Mouse (Mus musculus): Measurements from ENCODE around the gene Myl3.
A peak's percentile ranks its signal among the peaks of the same experiment; 100 is the strongest.

Myl3 gene

GRCm38 (mm10) chr9:110729841-110730240 is 11.8 kb upstream of the Myl3 start:
- peak in 1 of 2 experiments; percentile 67 for DNase-seq (ENCODE audit: inconsistent age in 2 of 2, low spot score in 1 of 2)

GRCm38 (mm10) chr9:110731859-110732258 is 9.8 kb upstream of the Myl3 start:
- DNase-seq (ENCODE audit: inconsistent age in 2 of 2, low spot score in 1 of 2), result no peak

GRCm38 (mm10) chr9:110732623-110733022 is 9.0 kb upstream of the Myl3 start:
- peak; percentile 83 to 90 for DNase-seq (ENCODE audit: inconsistent age in 2 of 2, low spot score in 1 of 2)

- no peak for DNase-seq (ENCODE audit: inconsistent age in 2 of 2, low spot score in 1 of 2)
These were observed 8.6 kb upstream of the Myl3 start for GRCm38 (mm10) chr9:110733102-110733501.

GRCm38 (mm10) chr9:110734154-110734553 is 7.5 kb upstream of the Myl3 start:
- no peak for DNase-seq (ENCODE audit: inconsistent age in 2 of 2, low spot score in 1 of 2)

- no peak for DNase-seq (ENCODE audit: inconsistent age in 2 of 2, low spot score in 1 of 2)
These were observed 5.3 kb upstream of the Myl3 start for GRCm38 (mm10) chr9:110736362-110736761.

GRCm38 (mm10) chr9:110738054-110738453 is 3.6 kb upstream of the Myl3 start:
- no peak for DNase-seq (ENCODE audit: inconsistent age in 2 of 2, low spot score in 1 of 2)

GRCm38 (mm10) chr9:110739961-110740360 is 1.7 kb upstream of the Myl3 start:
- DNase-seq (ENCODE audit: inconsistent age in 2 of 2, low spot score in 1 of 2), result no peak

GRCm38 (mm10) chr9:110742295-110742950 is 762 bp downstream of the Myl3 start:
- DNase-seq (ENCODE audit: inconsistent age in 2 of 2, low spot score in 1 of 2), result peak in 1 of 2 experiments; percentile 67

GRCm38 (mm10) chr9:110742951-110743455 is 1.3 kb downstream of the Myl3 start:
- DNase-seq (ENCODE audit: inconsistent age in 2 of 2, low spot score in 1 of 2), result peak in 1 of 2 experiments; percentile 66

GRCm38 (mm10) chr9:110743456-110744323 is 2.0 kb downstream of the Myl3 start:
- DNase-seq (ENCODE audit: inconsistent age in 2 of 2, low spot score in 1 of 2), result no peak

GRCm38 (mm10) chr9:110745752-110746151 is 4.1 kb downstream of the Myl3 start:
- no peak for DNase-seq (ENCODE audit: inconsistent age in 2 of 2, low spot score in 1 of 2)

- no peak for DNase-seq (ENCODE audit: inconsistent age in 2 of 2, low spot score in 1 of 2)
These were observed 4.6 kb downstream of the Myl3 start for GRCm38 (mm10) chr9:110746238-110746637.

- no peak for DNase-seq (ENCODE audit: inconsistent age in 2 of 2, low spot score in 1 of 2)
These were observed 5.3 kb downstream of the Myl3 start, which contains the start of gene Pth1r for GRCm38 (mm10) chr9:110746961-110747360. TSS of gene Pth1r (minus strand) at chr9:110747145.

GRCm38 (mm10) chr9:110748451-110748850 is 6.8 kb downstream of the Myl3 start:
- no peak for DNase-seq (ENCODE audit: inconsistent age in 2 of 2, low spot score in 1 of 2)

GRCm38 (mm10) chr9:110750404-110751187 is 8.9 kb downstream of the Myl3 start:
- no peak for DNase-seq (ENCODE audit: inconsistent age in 2 of 2, low spot score in 1 of 2)

GRCm38 (mm10) chr9:110751412-110751811 is 9.8 kb downstream of the Myl3 start:
- DNase-seq (ENCODE audit: inconsistent age in 2 of 2, low spot score in 1 of 2), result no peak

GRCm38 (mm10) chr9:110752917-110753435 is 11.3 kb downstream of the Myl3 start:
- DNase-seq (ENCODE audit: inconsistent age in 2 of 2, low spot score in 1 of 2), result no peak

- DNase-seq (ENCODE audit: inconsistent age in 2 of 2, low spot score in 1 of 2), result no peak
These were observed 12.1 kb downstream of the Myl3 start for GRCm38 (mm10) chr9:110753773-110754172.

- no peak for DNase-seq (ENCODE audit: inconsistent age in 2 of 2, low spot score in 1 of 2)
These were observed 16.2 kb downstream of the Myl3 start for GRCm38 (mm10) chr9:110757816-110758215.

GRCm38 (mm10) chr9:110758605-110759004 is 16.9 kb downstream of the Myl3 start:
- DNase-seq (ENCODE audit: inconsistent age in 2 of 2, low spot score in 1 of 2), result peak; percentile 39 to 67

All from adrenal gland, adult (tissue).